Mouse (Mus musculus): ENCODE results near the gene Snx12. TPM values are rescaled to one million over a fixed set of nuclear protein-coding genes. Genes with fewer than 3 reads are reported as not detected.
"Not testable (repeated sequence)": the region's sequence is repeated elsewhere in the genome, so short reads cannot be mapped to it uniquely, and the experiment has no call there.

The Snx12 gene
- polyA plus RNA-seq, 1 experiment from 2014 or later = 50.4 TPM

GRCm38 (mm10) chrX:101131992-101132791, 90.2 kb downstream of the Snx12 start:
- Histone ChIP-seq H3K9ac (no peak overlapping the region), H3K4me2 (peak overlapping the region; percentile 40), H3K9me3 (ENCODE audit: low read depth, low read length) (no peaks in the 10 kb centered on the region), H3K27me3 (ENCODE audit: insufficient read depth, low read length) (no peaks in the 10 kb centered on the region), H3K27ac (ENCODE audit: low read depth) (no peak overlapping the region), H3K4me1 (ENCODE audit: insufficient read depth) (no peaks in the 10 kb centered on the region), H3K4me3 (ENCODE audit: low read depth, low read length) (peak overlapping the region; percentile 12; the same call in 1 of the 2 replicates), H3K36me3 (ENCODE audit: insufficient read depth) (no peaks in the 10 kb centered on the region)
- ATAC-seq (ENCODE audit: insufficient read depth) = peak; percentile 47; the same call in 1 of the 2 replicates
- WGBS = 34% methylated on average over 12 of the region's 12 CpGs
- peak; percentile 62 for TF ChIP-seq CTCF (IDR thresholded peaks at IDR 0.05; ENCODE audit: low read depth)
- peak; percentile 76 for DNase-seq

GRCm38 (mm10) chrX:101131001-101131400, 91.4 kb downstream of the Snx12 start:
- peak; percentile 87 for DNase-seq
- ATAC-seq (ENCODE audit: insufficient read depth) = no peak
- no peaks in the 10 kb centered on the region for H3K27me3 ChIP-seq (ENCODE audit: insufficient read depth, low read length)
- no peak overlapping the region for H3K4me3 ChIP-seq (ENCODE audit: low read depth, low read length)
- no peaks in the 10 kb centered on the region for H3K36me3 ChIP-seq (ENCODE audit: insufficient read depth)
- peak; percentile 73 for TF ChIP-seq CTCF (IDR thresholded peaks at IDR 0.05; ENCODE audit: low read depth)
- 22% methylated on average over 7 of the region's 7 CpGs for WGBS
- H3K27ac ChIP-seq (ENCODE audit: low read depth) = no peak overlapping the region
- H3K9ac ChIP-seq = no peak overlapping the region
- H3K4me2 ChIP-seq = no peak overlapping the region
- H3K4me1 ChIP-seq (ENCODE audit: insufficient read depth) = no peaks in the 10 kb centered on the region
- H3K9me3 ChIP-seq (ENCODE audit: low read depth, low read length) = no peaks in the 10 kb centered on the region

DNA sequence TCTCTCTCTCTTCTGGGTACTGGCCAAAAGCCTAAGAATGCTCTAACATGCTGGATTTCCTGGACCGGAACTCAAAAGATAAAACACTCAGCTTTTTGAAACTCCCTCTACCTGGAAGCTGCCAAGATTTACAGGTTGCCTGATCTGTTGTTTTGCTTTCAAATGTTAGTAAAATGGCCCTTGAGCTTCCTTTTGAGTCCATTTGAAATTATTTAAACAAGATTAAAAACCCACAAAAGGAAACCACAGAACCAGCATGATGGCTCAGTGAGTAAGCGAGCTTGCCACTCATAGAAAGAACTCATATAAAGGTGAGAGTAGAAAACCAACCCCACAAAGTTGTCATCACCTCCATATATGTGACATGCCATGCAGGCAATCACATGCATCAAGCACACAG, 93.8 kb downstream of the Snx12 start:
- no peak overlapping the region for H3K27ac ChIP-seq (ENCODE audit: low read depth)
- DNase-seq (peak; percentile 11), ATAC-seq (ENCODE audit: insufficient read depth) (no peak)
- 65% methylated on average over 2 of the region's 2 CpGs for WGBS
- H3K4me2 ChIP-seq = no peak overlapping the region
- no peaks in the 10 kb centered on the region for H3K9me3 ChIP-seq (ENCODE audit: low read depth, low read length)
- TF ChIP-seq CTCF (IDR thresholded peaks at IDR 0.05; ENCODE audit: low read depth) = no peak
- no peaks in the 10 kb centered on the region for H3K4me1 ChIP-seq (ENCODE audit: insufficient read depth)
- H3K4me3 ChIP-seq (ENCODE audit: low read depth, low read length) = no peak overlapping the region
- no peak overlapping the region for H3K9ac ChIP-seq
- no peaks in the 10 kb centered on the region for H3K36me3 ChIP-seq (ENCODE audit: insufficient read depth)
- no peaks in the 10 kb centered on the region for H3K27me3 ChIP-seq (ENCODE audit: insufficient read depth, low read length)

DNA sequence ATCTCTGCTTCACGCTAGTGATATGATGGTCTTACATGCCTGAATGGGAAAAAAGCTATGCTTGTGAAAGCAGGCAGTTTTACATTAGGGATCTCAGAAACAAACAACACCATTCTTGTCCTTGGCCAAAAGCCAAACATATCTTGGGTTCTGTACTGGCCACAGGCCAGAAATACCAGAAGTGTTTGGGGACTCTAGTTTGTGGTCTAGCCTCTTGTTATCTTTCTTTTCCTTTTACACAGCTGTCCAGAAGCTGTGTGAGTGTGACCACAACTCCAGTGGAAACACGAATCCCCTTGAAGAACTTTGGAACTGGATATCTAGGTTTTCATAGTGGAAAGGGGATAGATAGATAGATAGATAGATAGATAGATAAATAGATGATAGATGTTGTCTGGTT, 95.4 kb downstream of the Snx12 start:
- Histone ChIP-seq H3K36me3 (ENCODE audit: insufficient read depth) (no peaks in the 10 kb centered on the region), H3K9ac (no peak overlapping the region), H3K4me3 (ENCODE audit: low read depth, low read length) (no peak overlapping the region), H3K4me2 (peak overlapping the region; percentile 7; the same call in 1 of the 2 replicates), H3K27me3 (ENCODE audit: insufficient read depth, low read length) (no peaks in the 10 kb centered on the region), H3K27ac (ENCODE audit: low read depth) (no peak overlapping the region), H3K4me1 (ENCODE audit: insufficient read depth) (no peaks in the 10 kb centered on the region), H3K9me3 (ENCODE audit: low read depth, low read length) (no peaks in the 10 kb centered on the region)
- peak; percentile 68; the same call in 1 of the 2 replicates for ATAC-seq (ENCODE audit: insufficient read depth)
- no peak for TF ChIP-seq CTCF (IDR thresholded peaks at IDR 0.05; ENCODE audit: low read depth)
- DNase-seq = peak; percentile 79
- 25% methylated on average over 2 of the region's 2 CpGs for WGBS

GRCm38 (mm10) chrX:101126474-101126955, 95.8 kb downstream of the Snx12 start:
- 47% methylated on average over 7 of the region's 7 CpGs for WGBS
- DNase-seq (no peak), ATAC-seq (ENCODE audit: insufficient read depth) (peak; percentile 79; the same call in 1 of the 2 replicates)
- H3K27me3 ChIP-seq (ENCODE audit: insufficient read depth, low read length) = no peaks in the 10 kb centered on the region
- H3K9me3 ChIP-seq (ENCODE audit: low read depth, low read length) = no peaks in the 10 kb centered on the region
- TF ChIP-seq CTCF (IDR thresholded peaks at IDR 0.05; ENCODE audit: low read depth) = no peak
- H3K4me2 ChIP-seq = peak overlapping the region; percentile 7; the same call in 1 of the 2 replicates
- no peak overlapping the region for H3K9ac ChIP-seq
- H3K4me3 ChIP-seq (ENCODE audit: low read depth, low read length) = no peak overlapping the region
- H3K27ac ChIP-seq (ENCODE audit: low read depth) = no peak overlapping the region
- no peaks in the 10 kb centered on the region for H3K4me1 ChIP-seq (ENCODE audit: insufficient read depth)
- no peaks in the 10 kb centered on the region for H3K36me3 ChIP-seq (ENCODE audit: insufficient read depth)

GRCm38 (mm10) chrX:101120546-101120945, 101.8 kb downstream of the Snx12 start:
- Histone ChIP-seq H3K27ac (ENCODE audit: low read depth) (no peak overlapping the region), H3K36me3 (ENCODE audit: insufficient read depth) (no peaks in the 10 kb centered on the region), H3K4me1 (ENCODE audit: insufficient read depth) (no peaks in the 10 kb centered on the region), H3K27me3 (ENCODE audit: insufficient read depth, low read length) (no peaks in the 10 kb centered on the region), H3K9me3 (ENCODE audit: low read depth, low read length) (no peaks in the 10 kb centered on the region), H3K9ac (no peak overlapping the region), H3K4me3 (ENCODE audit: low read depth, low read length) (no peak overlapping the region), H3K4me2 (no peak overlapping the region)
- 41% methylated on average over 1 of the region's 1 CpGs for WGBS
- TF ChIP-seq CTCF (IDR thresholded peaks at IDR 0.05; ENCODE audit: low read depth) = no peak
- ATAC-seq (ENCODE audit: insufficient read depth) (no peak), DNase-seq (peak; percentile 9)

GRCm38 (mm10) chrX:101085920-101086319, 136.4 kb downstream of the Snx12 start, which contains the start of gene Slc7a3:
Slc7a3 (minus strand) TSS chrX:101086020.
- Histone ChIP-seq H3K4me3 (ENCODE audit: low read depth, low read length) (peak within 1 kb of the TSS; percentile 14), H3K4me1 (ENCODE audit: insufficient read depth) (no peaks in the 10 kb centered on the region), H3K27ac (ENCODE audit: low read depth) (no peak within 1 kb of the TSS), H3K9ac (no peak within 1 kb of the TSS), H3K36me3 (ENCODE audit: insufficient read depth) (no peaks in the 10 kb centered on the region), H3K27me3 (ENCODE audit: insufficient read depth, low read length) (no peaks in the 10 kb centered on the region), H3K9me3 (ENCODE audit: low read depth, low read length) (no peaks in the 10 kb centered on the region), H3K4me2 (peak within 1 kb of the TSS; percentile 56)
- DNase-seq = no peak
- ATAC-seq (ENCODE audit: insufficient read depth) = no peak
- WGBS = 34% methylated on average over 11 of the region's 11 CpGs
- no peak for TF ChIP-seq CTCF (IDR thresholded peaks at IDR 0.05; ENCODE audit: low read depth)

GRCm38 (mm10) chrX:101085211-101085610, 137.2 kb downstream of the Snx12 start:
- H3K36me3 ChIP-seq (ENCODE audit: insufficient read depth); DNase-seq; H3K9ac ChIP-seq; H3K9me3 ChIP-seq (ENCODE audit: low read depth, low read length); H3K4me1 ChIP-seq (ENCODE audit: insufficient read depth); ATAC-seq (ENCODE audit: insufficient read depth); H3K27ac ChIP-seq (ENCODE audit: low read depth); H3K27me3 ChIP-seq (ENCODE audit: insufficient read depth, low read length): not testable (repeated sequence)
- WGBS = 11% methylated on average over 7 of the region's 9 CpGs
- Histone ChIP-seq H3K4me3 (ENCODE audit: low read depth, low read length) (peak overlapping the region; percentile 14), H3K4me2 (peak overlapping the region; percentile 56)

Measured in lung, embryonic 14.5 days (tissue).